ENCODE assay signal across 13 mouse cellular contexts in the genomic region with DNA sequence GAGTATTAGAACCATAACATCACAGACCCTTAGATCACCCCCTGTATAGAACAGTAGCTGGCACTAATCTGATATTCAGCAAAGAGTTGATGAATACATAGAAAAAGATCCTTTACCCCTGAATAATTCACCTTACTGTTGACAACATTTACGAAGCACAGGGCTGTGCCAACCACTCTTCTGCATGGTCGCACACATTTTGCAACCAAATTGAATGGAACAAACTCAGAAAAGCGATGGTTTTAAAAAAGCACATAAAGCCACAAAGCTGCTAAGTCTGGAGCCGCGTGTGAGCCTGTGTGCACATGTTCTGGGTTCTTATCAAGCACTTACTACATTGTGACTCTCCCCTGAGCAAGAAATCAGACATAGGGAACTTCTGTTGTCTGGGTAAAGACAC.
DNase-seq lines count a peak whose midpoint lies in the region; ATAC-seq lines count a peak whose summit lies in the region.
"Had no signal": no experiment of that assay in that cellular context is flagged by ENCODE, and none has a peak within 500 bp of the region (broad histone marks: within the 10 kb centered on the region; RNA-seq: fewer than 3 reads in every experiment).

No protein-coding gene starts in this region.

- no peaks in the 10 kb centered on the region for H3K9me3 ChIP-seq in hindbrain, embryonic 13.5 days
- H3K9me3 ChIP-seq in hindbrain, embryonic 12.5 days (replicated peaks): no peaks in the 10 kb centered on the region
- no peaks in the 10 kb centered on the region for H3K9me3 ChIP-seq in forebrain, embryonic 15.5 days
- H3K9me3 ChIP-seq: limb, embryonic 15.5 days had no signal

- 60% methylated on average over 5 of the region's 5 CpGs for WGBS in hindbrain, embryonic 13.5 days
- 60% methylated on average over 5 of the region's 5 CpGs for WGBS in hindbrain, embryonic 12.5 days
- WGBS in forebrain, embryonic 15.5 days: 27% methylated on average over 5 of the region's 5 CpGs

- peak; percentile 18 for DNase-seq in A20 (ENCODE audit: low read depth, low spot score)
- DNase-seq in Muller cell, postnatal 12 days (ENCODE audit: inconsistent ontology term): peak; percentile 64
- DNase-seq in kidney, postnatal 14 days: no peak
- no peak for DNase-seq in T-cell, adult 2 months (ENCODE audit: low spot score)
- DNase-seq: kidney, adult 2 months; kidney, postnatal 25 days; lung, adult 18-20 months had no signal

- H3K4me2 ChIP-seq in hindbrain, embryonic 13.5 days: no peak overlapping the region
- no peak overlapping the region for H3K4me2 ChIP-seq in hindbrain, embryonic 12.5 days (replicated peaks)
- no peak overlapping the region for H3K4me2 ChIP-seq in forebrain, embryonic 15.5 days (replicated peaks)
- H3K4me2 ChIP-seq: limb, embryonic 15.5 days had no signal

- H3K27ac ChIP-seq in hindbrain, embryonic 13.5 days: no peak overlapping the region; the same call in 1 of the 2 replicates
- no peak overlapping the region for H3K27ac ChIP-seq in hindbrain, embryonic 12.5 days
- H3K27ac ChIP-seq in forebrain, embryonic 15.5 days (replicated peaks): peak overlapping the region; percentile 77
- H3K27ac ChIP-seq: heart, adult 2 months; limb, embryonic 15.5 days had no signal

- H3K9ac ChIP-seq in hindbrain, embryonic 13.5 days: no peak overlapping the region
- H3K9ac ChIP-seq in hindbrain, embryonic 12.5 days: no peak overlapping the region
- H3K9ac ChIP-seq in forebrain, embryonic 15.5 days (replicated peaks): no peak overlapping the region
- H3K9ac ChIP-seq: limb, embryonic 15.5 days had no signal

- no peaks in the 10 kb centered on the region for H3K36me3 ChIP-seq in hindbrain, embryonic 13.5 days
- H3K36me3 ChIP-seq in hindbrain, embryonic 12.5 days: no peaks in the 10 kb centered on the region
- no peaks in the 10 kb centered on the region for H3K36me3 ChIP-seq in forebrain, embryonic 15.5 days
- H3K36me3 ChIP-seq: limb, embryonic 15.5 days had no signal

- H3K4me3 ChIP-seq in hindbrain, embryonic 13.5 days: no peak overlapping the region
- H3K4me3 ChIP-seq in hindbrain, embryonic 12.5 days: no peak overlapping the region
- no peak overlapping the region for H3K4me3 ChIP-seq in forebrain, embryonic 15.5 days
- H3K4me3 ChIP-seq: heart, adult 2 months; limb, embryonic 15.5 days had no signal

- 0 out of 2 replicates have a peak, but pooled peaks have one; percentile 17 for ATAC-seq in hindbrain, embryonic 13.5 days (ENCODE audit: low FRiP score)
- ATAC-seq in hindbrain, embryonic 12.5 days (ENCODE audit: low FRiP score): no peak
- peak; percentile 79 for ATAC-seq in forebrain, embryonic 15.5 days (replicated peaks)
- ATAC-seq: CD4-positive, CD25-positive, alpha-beta regulatory T cell, adult 4 months had no signal

- peaks cover 7% of the 10 kb centered on the region; the same call in 1 of the 2 replicates for H3K4me1 ChIP-seq in hindbrain, embryonic 13.5 days (replicated peaks)
- peaks cover 5% of the 10 kb centered on the region; the same call in 1 of the 2 replicates for H3K4me1 ChIP-seq in hindbrain, embryonic 12.5 days
- H3K4me1 ChIP-seq in forebrain, embryonic 15.5 days: peaks cover 12% of the 10 kb centered on the region

- H3K27me3 ChIP-seq in hindbrain, embryonic 13.5 days: no peaks in the 10 kb centered on the region
- H3K27me3 ChIP-seq in hindbrain, embryonic 12.5 days: no peaks in the 10 kb centered on the region
- no peaks in the 10 kb centered on the region for H3K27me3 ChIP-seq in forebrain, embryonic 15.5 days
- H3K27me3 ChIP-seq: limb, embryonic 15.5 days had no signal

Comparison
In these comparisons a context has a peak if more than half of its experiments do, and no peak if none do; other contexts are left out.
1. DNase-seq: peak in A20 (single experiment) and Muller cell, postnatal 12 days (single experiment); none in kidney, postnatal 14 days (single experiment) and T-cell, adult 2 months (single experiment).